Mouse (Mus musculus): ENCODE measurements around the gene Myo1g. TPM values are rescaled to one million over a fixed set of nuclear protein-coding genes. Genes with fewer than 3 reads are reported as not detected.

Myo1g gene
- polyA plus RNA-seq, 1 experiment from 2014 or later, result 0.86 TPM

DNA sequence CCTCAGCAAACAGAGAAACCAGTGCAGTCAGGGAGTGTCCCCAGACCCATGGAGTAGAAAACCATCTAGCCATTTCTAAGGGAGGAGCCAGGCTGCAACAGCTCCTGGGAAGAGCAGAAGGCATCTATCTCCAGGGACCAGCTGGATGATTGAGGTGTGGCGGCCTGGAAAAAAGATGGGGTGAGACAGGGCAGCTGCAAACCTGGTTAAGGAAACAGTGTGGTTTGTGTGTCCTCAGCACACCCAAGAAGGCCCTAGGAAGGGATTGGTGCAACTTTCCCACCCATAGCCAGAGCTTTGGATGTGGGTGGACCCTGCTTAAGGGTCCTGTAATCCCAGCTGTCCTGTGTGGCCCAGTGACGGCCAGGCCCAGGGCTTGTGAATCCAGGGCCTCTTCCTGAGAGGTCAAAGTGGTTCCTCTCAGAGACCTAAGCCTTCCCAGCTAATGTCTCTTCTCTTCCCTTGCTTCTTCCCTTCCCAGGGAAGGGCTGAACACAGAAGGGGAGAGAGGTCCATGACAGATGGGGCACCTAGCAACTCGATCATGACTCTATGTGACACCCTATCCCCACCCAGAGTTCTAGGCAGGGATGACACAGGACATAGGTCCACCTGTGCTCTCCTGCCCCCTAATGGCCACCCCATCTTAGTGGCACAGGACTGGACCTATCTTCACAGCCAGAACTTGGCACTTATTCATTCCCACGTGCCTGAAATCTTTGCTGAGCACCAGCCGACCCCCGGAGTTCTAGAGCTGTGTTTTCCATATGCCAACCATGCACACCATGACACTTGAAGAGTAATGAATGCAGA, 30.9 kb downstream of the Myo1g start:
- Histone ChIP-seq H3K27me3 (ENCODE audit: low read depth, poor library complexity, severe bottlenecking) (no peaks in the 10 kb centered on the region), H3K27ac (no peak overlapping the region), H3K4me1 (no peaks in the 10 kb centered on the region), H3K4me3 (no peak overlapping the region), H3K36me3 (no peaks in the 10 kb centered on the region), H3K9me3 (replicated peaks) (no peaks in the 10 kb centered on the region)
- DNase-seq (ENCODE audit: low spot score), result no peak
- 62% methylated on average over 6 of the region's 6 CpGs for WGBS

GRCm38 (mm10) chr11:6489257-6489656, 31.5 kb downstream of the Myo1g start:
- no peaks in the 10 kb centered on the region for H3K36me3 ChIP-seq
- WGBS, result 89% methylated on average over 7 of the region's 7 CpGs
- H3K4me1 ChIP-seq, result no peaks in the 10 kb centered on the region
- H3K4me3 ChIP-seq, result no peak overlapping the region
- no peak overlapping the region for H3K27ac ChIP-seq
- no peak for DNase-seq (ENCODE audit: low spot score)
- H3K27me3 ChIP-seq (ENCODE audit: low read depth, poor library complexity, severe bottlenecking), result no peaks in the 10 kb centered on the region
- no peaks in the 10 kb centered on the region for H3K9me3 ChIP-seq (replicated peaks)

GRCm38 (mm10) chr11:6488041-6488684, 32.6 kb downstream of the Myo1g start:
- Histone ChIP-seq H3K9me3 (replicated peaks) (no peaks in the 10 kb centered on the region), H3K27me3 (ENCODE audit: low read depth, poor library complexity, severe bottlenecking) (no peaks in the 10 kb centered on the region), H3K4me1 (no peaks in the 10 kb centered on the region), H3K27ac (no peak overlapping the region), H3K4me3 (no peak overlapping the region), H3K36me3 (no peaks in the 10 kb centered on the region)
- no peak for DNase-seq (ENCODE audit: low spot score)
- WGBS, result 94% methylated on average over 5 of the region's 5 CpGs

DNA sequence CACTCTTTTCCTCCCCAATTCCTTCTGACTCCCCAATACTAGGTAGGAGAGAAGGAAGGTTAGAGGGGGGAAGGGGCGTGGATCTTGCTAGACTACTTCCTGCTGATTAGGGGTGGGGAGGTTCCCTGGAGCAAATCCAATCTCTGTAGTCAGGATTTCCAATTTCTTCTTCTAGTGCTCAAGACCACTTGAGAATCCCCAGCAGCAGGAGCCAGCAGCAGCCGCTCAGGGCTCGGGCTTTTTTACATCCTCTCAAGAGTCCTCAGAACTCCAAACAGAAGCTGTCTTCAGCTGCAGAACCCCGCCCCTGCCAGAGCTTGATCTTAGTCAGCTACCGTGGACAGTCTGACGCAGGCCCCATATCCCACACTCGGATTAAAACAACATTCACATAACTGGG, 33.3 kb downstream of the Myo1g start:
- no peaks in the 10 kb centered on the region for H3K36me3 ChIP-seq
- H3K4me1 ChIP-seq, result no peaks in the 10 kb centered on the region
- H3K27ac ChIP-seq, result no peak overlapping the region
- no peaks in the 10 kb centered on the region for H3K9me3 ChIP-seq (replicated peaks)
- no peak for DNase-seq (ENCODE audit: low spot score)
- WGBS, result 67% methylated on average over 7 of the region's 7 CpGs
- H3K4me3 ChIP-seq, result no peak overlapping the region
- H3K27me3 ChIP-seq (ENCODE audit: low read depth, poor library complexity, severe bottlenecking), result no peaks in the 10 kb centered on the region

DNA sequence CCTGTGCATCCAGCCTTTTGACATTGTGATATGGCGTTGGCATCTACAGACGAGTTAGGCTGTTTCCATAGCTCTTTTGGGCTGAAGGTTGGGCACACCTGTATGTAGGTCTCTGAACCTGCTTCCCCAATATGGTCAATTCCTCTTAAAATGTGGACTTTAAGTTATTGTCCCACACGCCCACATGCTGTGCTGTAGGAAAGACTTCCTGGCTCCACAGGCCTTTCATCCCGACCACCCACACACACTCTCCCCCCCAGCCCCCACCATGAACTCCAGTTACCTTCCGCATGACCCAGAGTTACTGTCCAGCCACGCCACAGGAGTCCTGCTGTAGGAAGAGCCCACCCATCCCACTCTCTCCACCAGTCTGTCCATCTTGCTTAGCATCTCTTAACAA, 33.8 kb downstream of the Myo1g start:
- H3K27me3 ChIP-seq (ENCODE audit: low read depth, poor library complexity, severe bottlenecking), result no peaks in the 10 kb centered on the region
- no peak for DNase-seq (ENCODE audit: low spot score)
- WGBS, result 75% methylated on average over 6 of the region's 6 CpGs
- no peaks in the 10 kb centered on the region for H3K4me1 ChIP-seq
- no peak overlapping the region for H3K27ac ChIP-seq
- no peak overlapping the region for H3K4me3 ChIP-seq
- H3K36me3 ChIP-seq, result no peaks in the 10 kb centered on the region
- no peaks in the 10 kb centered on the region for H3K9me3 ChIP-seq (replicated peaks)

GRCm38 (mm10) chr11:6484244-6484959, 36.4 kb downstream of the Myo1g start:
- no peak for DNase-seq (ENCODE audit: low spot score)
- no peak overlapping the region for H3K27ac ChIP-seq
- no peaks in the 10 kb centered on the region for H3K27me3 ChIP-seq (ENCODE audit: low read depth, poor library complexity, severe bottlenecking)
- no peak overlapping the region for H3K4me3 ChIP-seq
- no peaks in the 10 kb centered on the region for H3K36me3 ChIP-seq
- 70% methylated on average over 3 of the region's 3 CpGs for WGBS
- no peaks in the 10 kb centered on the region for H3K4me1 ChIP-seq
- no peaks in the 10 kb centered on the region for H3K9me3 ChIP-seq (replicated peaks)

DNA sequence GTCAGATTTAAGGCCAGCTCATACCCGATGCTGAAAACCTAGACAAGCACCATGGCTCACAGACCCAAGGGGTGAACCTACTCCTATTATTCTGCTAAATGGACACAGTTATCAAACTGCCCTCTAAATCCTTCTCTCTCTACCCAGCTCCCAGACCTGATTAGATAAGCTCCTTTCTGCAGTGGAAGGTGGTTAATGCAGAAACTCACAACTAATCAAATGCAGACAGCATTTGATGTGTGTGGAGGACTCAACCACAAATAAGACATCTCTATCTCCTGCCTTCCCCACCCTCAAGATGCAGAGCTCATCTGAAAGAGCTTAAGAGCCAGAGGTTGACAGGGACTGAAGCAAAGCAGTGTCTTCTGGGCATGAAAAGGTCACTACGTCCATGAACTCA, 37.7 kb downstream of the Myo1g start:
- H3K4me1 ChIP-seq, result no peaks in the 10 kb centered on the region
- WGBS, result 81% methylated on average over 2 of the region's 2 CpGs
- DNase-seq (ENCODE audit: low spot score), result no peak
- H3K4me3 ChIP-seq, result no peak overlapping the region
- no peak overlapping the region for H3K27ac ChIP-seq
- no peaks in the 10 kb centered on the region for H3K9me3 ChIP-seq (replicated peaks)
- no peaks in the 10 kb centered on the region for H3K36me3 ChIP-seq
- no peaks in the 10 kb centered on the region for H3K27me3 ChIP-seq (ENCODE audit: low read depth, poor library complexity, severe bottlenecking)

- no peak overlapping the region for H3K27ac ChIP-seq
- no peak for DNase-seq (ENCODE audit: low spot score)
- H3K36me3 ChIP-seq, result no peaks in the 10 kb centered on the region
- no peak overlapping the region for H3K4me3 ChIP-seq
- H3K9me3 ChIP-seq (replicated peaks), result no peaks in the 10 kb centered on the region
- H3K4me1 ChIP-seq, result no peaks in the 10 kb centered on the region
- H3K27me3 ChIP-seq (ENCODE audit: low read depth, poor library complexity, severe bottlenecking), result no peaks in the 10 kb centered on the region
- WGBS, result 81% methylated on average over 6 of the region's 6 CpGs
Observed at GRCm38 (mm10) chr11:6481669-6482185, 39.0 kb downstream of the Myo1g start.

- H3K4me3 ChIP-seq, result no peak overlapping the region
- H3K4me1 ChIP-seq, result no peaks in the 10 kb centered on the region
- no peaks in the 10 kb centered on the region for H3K36me3 ChIP-seq
- H3K27ac ChIP-seq, result no peak overlapping the region
- DNase-seq (ENCODE audit: low spot score), result no peak
- no peaks in the 10 kb centered on the region for H3K27me3 ChIP-seq (ENCODE audit: low read depth, poor library complexity, severe bottlenecking)
- H3K9me3 ChIP-seq (replicated peaks), result no peaks in the 10 kb centered on the region
- 82% methylated on average over 13 of the region's 13 CpGs for WGBS
Observed at GRCm38 (mm10) chr11:6480681-6481405, 39.9 kb downstream of the Myo1g start.

GRCm38 (mm10) chr11:6480191-6480590, 40.6 kb downstream of the Myo1g start:
- Histone ChIP-seq H3K9me3 (replicated peaks) (no peaks in the 10 kb centered on the region), H3K27me3 (ENCODE audit: low read depth, poor library complexity, severe bottlenecking) (no peaks in the 10 kb centered on the region), H3K4me1 (no peaks in the 10 kb centered on the region), H3K4me3 (no peak overlapping the region), H3K36me3 (no peaks in the 10 kb centered on the region), H3K27ac (no peak overlapping the region)
- DNase-seq (ENCODE audit: low spot score), result no peak
- WGBS, result 69% methylated on average over 7 of the region's 7 CpGs

DNA sequence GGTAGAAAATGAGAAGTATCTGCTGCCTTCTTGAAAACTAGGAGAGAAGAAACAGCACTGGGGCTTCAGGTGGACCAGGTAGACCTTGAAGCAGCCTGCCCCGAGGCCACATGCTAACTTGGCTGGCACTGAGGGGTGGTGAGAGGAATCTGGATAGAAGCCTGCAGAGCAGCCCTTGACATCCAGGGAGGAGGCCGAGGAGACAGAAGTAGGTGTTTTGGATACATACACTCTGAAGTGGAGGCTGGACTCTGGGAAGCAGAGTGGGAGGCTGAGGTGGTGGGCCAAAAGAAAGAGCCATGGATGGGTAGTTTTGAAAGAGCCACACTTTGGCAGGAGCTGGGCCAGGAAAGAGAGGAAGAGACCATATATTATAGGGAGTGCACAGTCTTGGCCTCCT, 41.5 kb downstream of the Myo1g start:
- peaks cover 3% of the 10 kb centered on the region for H3K4me1 ChIP-seq
- no peak overlapping the region for H3K27ac ChIP-seq
- no peaks in the 10 kb centered on the region for H3K9me3 ChIP-seq (replicated peaks)
- H3K4me3 ChIP-seq, result no peak overlapping the region
- H3K36me3 ChIP-seq, result peaks cover 2% of the 10 kb centered on the region
- DNase-seq (ENCODE audit: low spot score), result no peak
- 81% methylated on average over 2 of the region's 2 CpGs for WGBS
- H3K27me3 ChIP-seq (ENCODE audit: low read depth, poor library complexity, severe bottlenecking), result no peaks in the 10 kb centered on the region

DNA sequence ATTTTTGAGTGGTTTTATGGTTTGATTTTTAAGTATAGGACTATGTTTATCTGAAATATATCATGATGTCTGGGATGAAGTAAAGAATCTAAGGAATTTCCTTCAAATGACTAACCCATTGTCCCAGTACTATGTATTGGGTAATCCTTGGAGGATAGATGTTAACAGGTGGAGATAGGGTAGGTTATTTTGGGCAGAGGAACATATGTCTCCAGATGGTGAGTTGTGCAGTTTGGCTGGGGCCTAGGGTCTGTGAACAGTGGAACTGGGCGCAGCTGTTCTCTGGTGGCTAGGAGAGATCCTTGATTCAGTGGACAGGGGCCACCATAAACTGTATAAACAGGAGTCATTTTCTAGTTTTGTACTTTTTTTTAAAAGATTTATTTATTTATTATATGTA, 43.4 kb downstream of the Myo1g start:
- WGBS, result 94% methylated on average over 1 of the region's 1 CpGs
- Histone ChIP-seq H3K36me3 (peaks cover 15% of the 10 kb centered on the region), H3K27ac (no peak overlapping the region), H3K9me3 (replicated peaks) (no peaks in the 10 kb centered on the region), H3K27me3 (ENCODE audit: low read depth, poor library complexity, severe bottlenecking) (no peaks in the 10 kb centered on the region), H3K4me1 (peaks cover 21% of the 10 kb centered on the region), H3K4me3 (no peak overlapping the region)
- DNase-seq (ENCODE audit: low spot score), result no peak

Measured in limb, embryonic 10.5 days (tissue).